Mouse (Mus musculus): ENCODE measurements around the gene Cln5.

- TF ChIP-seq POLR2A (IDR thresholded peaks at IDR 0.05; ENCODE audit: low read depth, low read length) (no peak), CTCF (IDR thresholded peaks at IDR 0.05; ENCODE audit: extremely low read depth, insufficient read depth, insufficient read length, insufficient replicate concordance) (no peak)
Measured at GRCm38 (mm10) chr14:103072731-103073130, 2.7 kb downstream of the Cln5 start.

All from spleen, adult 2 months (tissue).